Mouse (Mus musculus) liver, embryonic 16.5 days (tissue): ENCODE data around the gene Lmo4. TPM values are rescaled to one million over a fixed set of nuclear protein-coding genes. Genes with fewer than 3 reads are reported as not detected.

Experiments used
- ATAC-seq: fragments of 200-750 bp; cut with Nextera tagmentation; 2 replicates; pipeline ENCODE4 v1.8.0; 2017; ENCODE audit warnings: low read depth, mild to moderate bottlenecking, moderate number of reproducible peaks, moderate library complexity
- H3K27ac ChIP-seq: fragments of 300-500 bp; sonication (generic); 2 replicates; pipeline ENCODE4 v1.5.1; 2014; ENCODE audit warnings: mild to moderate bottlenecking, low read length
- H3K27me3 ChIP-seq: fragments of 300-500 bp; sonication (generic); 2 replicates; pipeline ENCODE4 v1.6.1; 2014; ENCODE audit warnings: low read depth, low read length, mixed read lengths; ENCODE audit not compliant: control insufficient read depth, insufficient read depth
- H3K36me3 ChIP-seq: fragments of 300-500 bp; sonication (generic); 2 replicates; pipeline ENCODE4 v1.6.1; 2014; ENCODE audit warnings: mild to moderate bottlenecking; ENCODE audit not compliant: control insufficient read depth, insufficient read depth
- H3K4me1 ChIP-seq: fragments of 300-500 bp; sonication (generic); 2 replicates; pipeline ENCODE4 v1.6.1; 2014; ENCODE audit warnings: low read depth, low read length, mixed read lengths; ENCODE audit not compliant: control insufficient read depth
- H3K4me2 ChIP-seq: fragments of 300-500 bp; sonication (generic); 2 replicates; pipeline ENCODE4 v1.6.1; 2014; ENCODE audit warnings: low read depth, low read length, mixed read lengths
- H3K4me3 ChIP-seq: fragments of 300-500 bp; sonication (generic); 2 replicates; pipeline ENCODE4 v1.5.1; 2014; ENCODE audit warnings: low read depth, mild to moderate bottlenecking, low read length
- H3K9ac ChIP-seq: fragments of 300-500 bp; sonication (generic); 2 replicates; pipeline ENCODE4 v1.6.1; 2014; ENCODE audit warnings: low read depth, low read length
- H3K9me3 ChIP-seq: fragments of 300-500 bp; sonication (generic); replicated peaks from 2 replicates; pipeline ENCODE4 v1.6.1; 2016; ENCODE audit warnings: low read length; ENCODE audit not compliant: control insufficient read depth
- WGBS: fragments of 180-500 bp; shearing (Covaris S2); extraction: QIAGEN DNeasy Blood & Tissue Kit; methylation state at CpG from one replicate; pipeline ENCODE4 v1.1.7; 2014; ENCODE audit not compliant: insufficient replicate concordance; 5-methylcytosine and 5-hydroxymethylcytosine counted together
- polyA plus RNA-seq: library from polyadenylated mRNA; unstranded; fragments of >200 nt; fragmentation: Nextera tagmentation; extraction: Ambion mirVana; gene quantifications from 2 replicates; pipeline ENCODE4 v1.2.1, GENCODE M21; 2015

Gene Lmo4
- polyA plus RNA-seq, 1 experiment from 2014 or later = 13.8 TPM

- no peak overlapping the region for H3K27ac ChIP-seq
- WGBS = 72% methylated on average over 4 of the region's 4 CpGs
- H3K9ac ChIP-seq = no peak overlapping the region
- no peaks in the 10 kb centered on the region for H3K4me1 ChIP-seq
- no peaks in the 10 kb centered on the region for H3K27me3 ChIP-seq
- H3K36me3 ChIP-seq = peaks cover 1% of the 10 kb centered on the region; the same call in 1 of the 2 replicates
- H3K4me2 ChIP-seq = no peak overlapping the region
- H3K9me3 ChIP-seq = no peaks in the 10 kb centered on the region
- no peak overlapping the region for H3K4me3 ChIP-seq
- no peak for ATAC-seq
Observed at GRCm38 (mm10) chr3:144184918-144185317, 20.1 kb downstream of the Lmo4 start.

- no peak for ATAC-seq
Observed at GRCm38 (mm10) chr3:144182229-144182628, 22.8 kb downstream of the Lmo4 start.

GRCm38 (mm10) chr3:144178937-144179336, 26.1 kb downstream of the Lmo4 start:
- no peak overlapping the region for H3K4me2 ChIP-seq
- H3K27me3 ChIP-seq = no peaks in the 10 kb centered on the region
- H3K4me1 ChIP-seq = no peaks in the 10 kb centered on the region
- H3K27ac ChIP-seq = no peak overlapping the region
- no peaks in the 10 kb centered on the region for H3K36me3 ChIP-seq
- ATAC-seq = no peak
- no peak overlapping the region for H3K4me3 ChIP-seq
- no peaks in the 10 kb centered on the region for H3K9me3 ChIP-seq
- 31% methylated on average over 2 of the region's 3 CpGs for WGBS
- H3K9ac ChIP-seq = no peak overlapping the region

More at GRCm38 (mm10) chr3:144182229-144182628, 22.8 kb downstream of the Lmo4 start:
- no peaks in the 10 kb centered on the region for H3K27me3 ChIP-seq
- no peak overlapping the region for H3K9ac ChIP-seq
- H3K36me3 ChIP-seq = no peaks in the 10 kb centered on the region
- WGBS = 58% methylated on average over 6 of the region's 6 CpGs
- H3K4me1 ChIP-seq = no peaks in the 10 kb centered on the region
- H3K27ac ChIP-seq = no peak overlapping the region
- no peaks in the 10 kb centered on the region for H3K9me3 ChIP-seq
- no peak overlapping the region for H3K4me2 ChIP-seq
- H3K4me3 ChIP-seq = no peak overlapping the region

- no peaks in the 10 kb centered on the region for H3K27me3 ChIP-seq
- WGBS = 62% methylated on average over 7 of the region's 7 CpGs
- no peak for ATAC-seq
Observed at GRCm38 (mm10) chr3:144173866-144174588, 31.0 kb downstream of the Lmo4 start.

GRCm38 (mm10) chr3:144173138-144173537, 31.9 kb downstream of the Lmo4 start:
- Histone ChIP-seq H3K4me1 (no peaks in the 10 kb centered on the region), H3K9me3 (no peaks in the 10 kb centered on the region), H3K9ac (no peak overlapping the region), H3K27me3 (no peaks in the 10 kb centered on the region), H3K4me2 (no peak overlapping the region), H3K4me3 (no peak overlapping the region), H3K36me3 (no peaks in the 10 kb centered on the region), H3K27ac (no peak overlapping the region)
- no peak for ATAC-seq
- WGBS = 68% methylated on average over 11 of the region's 11 CpGs

More at GRCm38 (mm10) chr3:144173866-144174588, 31.0 kb downstream of the Lmo4 start:
- H3K4me3 ChIP-seq = no peak overlapping the region
- no peaks in the 10 kb centered on the region for H3K4me1 ChIP-seq
- no peak overlapping the region for H3K27ac ChIP-seq
- no peaks in the 10 kb centered on the region for H3K36me3 ChIP-seq
- no peak overlapping the region for H3K4me2 ChIP-seq
- no peak overlapping the region for H3K9ac ChIP-seq
- H3K9me3 ChIP-seq = no peaks in the 10 kb centered on the region

DNA sequence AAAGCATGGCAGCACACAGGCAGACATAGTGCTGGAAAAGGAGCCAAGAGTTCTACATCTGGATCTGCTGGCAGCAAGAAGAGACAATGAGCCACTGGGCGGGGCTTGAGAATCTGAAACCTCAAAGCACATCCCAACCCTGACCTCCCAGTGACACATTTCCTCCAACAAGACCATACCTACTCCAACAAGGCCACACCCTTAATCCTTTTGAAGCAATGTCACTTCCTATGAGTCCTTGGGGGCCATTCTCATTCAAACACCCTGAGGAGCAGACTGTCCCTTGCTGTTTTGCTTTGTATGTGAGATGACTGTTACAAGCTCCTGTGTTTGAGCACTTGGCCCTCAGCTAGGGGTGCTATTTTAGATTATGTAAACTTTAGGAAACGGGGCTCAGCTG, 33.3 kb downstream of the Lmo4 start:
- H3K27me3 ChIP-seq = no peaks in the 10 kb centered on the region
- no peaks in the 10 kb centered on the region for H3K36me3 ChIP-seq
- H3K4me1 ChIP-seq = no peaks in the 10 kb centered on the region
- no peak overlapping the region for H3K9ac ChIP-seq
- no peak for ATAC-seq
- no peak overlapping the region for H3K27ac ChIP-seq
- H3K9me3 ChIP-seq = no peaks in the 10 kb centered on the region
- 43% methylated on average over 2 of the region's 2 CpGs for WGBS
- H3K4me2 ChIP-seq = no peak overlapping the region
- no peak overlapping the region for H3K4me3 ChIP-seq

GRCm38 (mm10) chr3:144170539-144170938, 34.5 kb downstream of the Lmo4 start:
- ATAC-seq = no peak
- Histone ChIP-seq H3K27ac (no peak overlapping the region), H3K27me3 (no peaks in the 10 kb centered on the region), H3K4me3 (no peak overlapping the region), H3K36me3 (no peaks in the 10 kb centered on the region), H3K4me2 (no peak overlapping the region), H3K9ac (no peak overlapping the region), H3K4me1 (no peaks in the 10 kb centered on the region), H3K9me3 (no peaks in the 10 kb centered on the region)
- WGBS = 12% methylated on average over 2 of the region's 2 CpGs

GRCm38 (mm10) chr3:144166439-144167155, 38.4 kb downstream of the Lmo4 start:
- Histone ChIP-seq H3K27ac (no peak overlapping the region), H3K9ac (no peak overlapping the region), H3K9me3 (no peaks in the 10 kb centered on the region), H3K4me2 (no peak overlapping the region), H3K4me1 (no peaks in the 10 kb centered on the region), H3K4me3 (no peak overlapping the region), H3K27me3 (no peaks in the 10 kb centered on the region), H3K36me3 (no peaks in the 10 kb centered on the region)
- WGBS = 71% methylated on average over 8 of the region's 8 CpGs
- ATAC-seq = no peak

DNA sequence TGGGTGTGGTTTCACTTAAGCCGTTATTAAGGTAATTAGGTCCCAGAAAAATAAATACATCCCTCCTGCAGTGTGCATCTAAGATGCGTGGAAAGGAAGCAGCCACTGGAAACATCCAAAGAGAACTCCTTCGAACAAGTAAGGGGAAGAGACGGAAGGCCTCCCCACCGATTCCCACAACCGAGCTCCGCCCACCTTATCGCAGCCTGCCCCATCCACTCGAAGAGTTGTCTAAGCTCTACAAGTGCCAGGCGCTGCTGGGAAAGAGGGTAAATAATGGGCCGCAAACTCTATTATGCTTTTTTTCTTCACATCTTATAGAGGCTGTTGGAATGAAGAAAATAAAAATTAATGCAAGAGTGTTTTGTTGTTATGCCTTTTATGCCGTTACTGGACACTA, 39.6 kb downstream of the Lmo4 start:
- ATAC-seq = no peak

More for the DNA sequence above, 39.6 kb downstream of the Lmo4 start:
- Histone ChIP-seq H3K4me3 (no peak overlapping the region), H3K4me2 (no peak overlapping the region), H3K27ac (no peak overlapping the region), H3K36me3 (no peaks in the 10 kb centered on the region), H3K9me3 (no peaks in the 10 kb centered on the region), H3K27me3 (no peaks in the 10 kb centered on the region), H3K9ac (no peak overlapping the region), H3K4me1 (no peaks in the 10 kb centered on the region)
- 67% methylated on average over 12 of the region's 12 CpGs for WGBS
